Mouse (Mus musculus) embryonic fibroblast, embryonic 13.5 days (primary cell): ENCODE data around the gene Hyal2.

Experiments used
- CTCF ChIP-seq: IDR thresholded peaks from 2 replicates; pipeline ENCODE4 v1.5.1; 2011; ENCODE audit warnings: mild to moderate bottlenecking, control low read depth, low read length, moderate library complexity, borderline replicate concordance; ENCODE audit not compliant: insufficient read depth
- POLR2A ChIP-seq: IDR thresholded peaks from 2 replicates; pipeline ENCODE4 v1.6.1; 2011; ENCODE audit warnings: low read depth, mild to moderate bottlenecking, control low read depth, low read length, moderate library complexity

DNA sequence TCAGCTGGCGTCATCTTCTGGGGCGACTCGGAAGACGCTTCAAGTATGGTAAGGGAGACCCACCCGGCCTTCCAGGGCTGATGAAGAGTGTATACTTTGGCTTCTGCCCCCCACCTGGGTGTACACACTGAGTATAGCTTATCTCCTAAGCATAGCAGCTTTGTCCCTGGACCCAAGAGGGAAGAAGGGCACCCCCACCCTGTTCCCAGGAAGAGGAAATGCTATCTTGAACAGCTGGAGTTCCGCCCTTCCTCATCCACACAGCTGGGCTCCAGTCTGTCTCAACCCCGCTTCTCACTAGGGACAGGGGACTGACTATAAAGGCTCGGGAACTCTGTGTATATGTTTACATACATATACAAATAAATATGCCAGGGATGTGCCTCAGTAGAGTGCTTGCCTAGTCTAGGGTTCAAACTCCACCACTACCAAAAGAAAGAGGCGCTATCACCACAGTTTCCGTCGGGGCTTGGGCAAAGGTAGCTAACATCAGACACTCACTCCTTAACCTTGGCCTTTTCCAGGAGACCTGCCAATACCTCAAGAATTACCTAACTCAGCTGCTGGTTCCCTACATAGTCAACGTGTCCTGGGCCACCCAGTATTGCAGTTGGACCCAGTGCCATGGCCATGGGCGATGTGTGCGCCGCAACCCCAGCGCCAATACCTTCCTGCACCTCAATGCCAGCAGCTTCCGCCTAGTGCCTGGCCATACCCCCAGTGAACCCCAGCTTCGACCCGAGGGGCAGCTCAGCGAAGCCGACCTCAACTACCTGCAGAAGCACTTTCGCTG is 4.0 kb downstream of the Hyal2 start:
- no peak for TF ChIP-seq POLR2A
- TF ChIP-seq CTCF, result no peak
